Mouse (Mus musculus) heart, embryonic 13.5 days (tissue): ENCODE data around the gene Iqschfp. TPM values are rescaled to one million over a fixed set of nuclear protein-coding genes. Genes with fewer than 3 reads are reported as not detected.

Experiments
- ATAC-seq: fragments of 200-750 bp; cut with Nextera tagmentation; 2 replicates; pipeline ENCODE4 v1.8.0; 2017; ENCODE audit warnings: moderate TSS enrichment; ENCODE audit not compliant: insufficient number of reproducible peaks, low FRiP score, low TSS enrichment; ENCODE audit errors: extremely low read depth
- H3K27ac ChIP-seq: fragments of 300-500 bp; sonication (generic); replicated peaks from 2 replicates; pipeline ENCODE4 v1.5.1; 2015; ENCODE audit warnings: moderate library complexity, mild to moderate bottlenecking, inconsistent platforms
- H3K27me3 ChIP-seq: fragments of 300-500 bp; sonication (generic); replicated peaks from 2 replicates; pipeline ENCODE4 v1.6.1; 2015; ENCODE audit warnings: mild to moderate bottlenecking, inconsistent platforms
- H3K36me3 ChIP-seq: fragments of 300-500 bp; sonication (generic); 2 replicates; pipeline ENCODE4 v1.6.1; 2015; ENCODE audit warnings: mild to moderate bottlenecking, inconsistent platforms
- H3K4me1 ChIP-seq: fragments of 300-500 bp; sonication (generic); 2 replicates; pipeline ENCODE4 v1.6.1; 2015; ENCODE audit warnings: inconsistent platforms
- H3K4me2 ChIP-seq: fragments of 300-500 bp; sonication (generic); 2 replicates; pipeline ENCODE4 v1.6.1; 2015; ENCODE audit warnings: inconsistent platforms, mild to moderate bottlenecking, moderate library complexity
- H3K4me3 ChIP-seq: fragments of 300-500 bp; sonication (generic); 2 replicates; pipeline ENCODE4 v1.5.1; 2015; ENCODE audit warnings: moderate library complexity, mild to moderate bottlenecking, inconsistent platforms
- H3K9ac ChIP-seq: fragments of 300-500 bp; sonication (generic); 2 replicates; pipeline ENCODE4 v1.6.1; 2015; ENCODE audit warnings: inconsistent platforms, mild to moderate bottlenecking, moderate library complexity
- H3K9me3 ChIP-seq: fragments of 300-500 bp; sonication (generic); 2 replicates; pipeline ENCODE4 v1.6.1; 2016; ENCODE audit warnings: inconsistent platforms
- WGBS: fragments of 180-500 bp; shearing (Covaris S2); methylation state at CpG from one replicate; pipeline ENCODE4 v1.1.7; 2015; ENCODE audit warnings: mixed read lengths; 5-methylcytosine and 5-hydroxymethylcytosine counted together
- polyA plus RNA-seq: library from polyadenylated mRNA; unstranded; fragments of >200 nt; fragmentation: Nextera tagmentation; extraction: Ambion mirVana; gene quantifications from 2 replicates; pipeline ENCODE4 v1.2.1, GENCODE M21; 2015

Gene Iqschfp
- polyA plus RNA-seq = not detected in 2 replicates

DNA sequence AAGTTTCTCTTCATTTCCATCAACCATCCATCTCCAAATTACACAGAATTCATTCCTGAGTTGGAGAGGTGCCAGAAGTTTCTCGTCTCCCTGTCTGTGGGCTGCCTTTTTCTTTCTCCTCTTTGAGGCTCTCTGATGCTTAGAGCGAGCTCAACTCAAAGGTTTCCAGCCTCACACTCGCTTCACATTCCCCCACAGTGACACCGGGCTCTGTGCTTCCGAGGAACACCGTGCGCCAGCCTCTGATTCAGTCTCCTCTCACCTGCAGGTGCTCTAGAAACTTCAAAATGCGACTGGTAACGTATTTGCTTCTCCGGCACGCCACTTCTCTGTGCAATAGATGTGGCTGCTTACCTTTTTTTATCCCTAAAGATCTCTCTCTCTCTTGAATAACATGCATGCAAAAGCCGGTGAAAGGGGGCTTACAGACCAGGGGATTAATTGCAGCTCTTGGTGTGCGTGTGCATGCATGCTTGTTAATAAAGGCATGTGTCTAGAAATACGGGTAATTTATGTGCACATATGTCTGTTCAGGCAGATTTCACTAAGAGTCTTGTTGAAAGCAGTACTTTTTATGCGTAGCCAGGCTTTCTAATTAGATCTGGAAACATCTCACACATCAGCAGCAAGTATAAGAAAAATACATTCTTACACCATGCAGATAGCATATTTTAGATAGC is at the start of gene Iqschfp, which contains the start of gene Iqcj:
TSS of gene Iqschfp (plus strand) at position 207 of the 680 bp plus-strand sequence.
TSS of gene Iqcj (plus strand) at position 195 of the 680 bp plus-strand sequence.
- WGBS = 67% methylated on average over 15 of the region's 15 CpGs
- H3K9me3 ChIP-seq = no peaks in the 10 kb centered on the region
- H3K36me3 ChIP-seq = no peaks in the 10 kb centered on the region
- no peak within 1 kb of the TSS for H3K27ac ChIP-seq
- no peaks in the 10 kb centered on the region for H3K4me1 ChIP-seq
- ATAC-seq = no peak
- no peak within 1 kb of the TSS for H3K4me2 ChIP-seq
- no peak within 1 kb of the TSS for H3K9ac ChIP-seq
- no peak within 1 kb of the TSS for H3K4me3 ChIP-seq
- H3K27me3 ChIP-seq = no peaks in the 10 kb centered on the region

DNA sequence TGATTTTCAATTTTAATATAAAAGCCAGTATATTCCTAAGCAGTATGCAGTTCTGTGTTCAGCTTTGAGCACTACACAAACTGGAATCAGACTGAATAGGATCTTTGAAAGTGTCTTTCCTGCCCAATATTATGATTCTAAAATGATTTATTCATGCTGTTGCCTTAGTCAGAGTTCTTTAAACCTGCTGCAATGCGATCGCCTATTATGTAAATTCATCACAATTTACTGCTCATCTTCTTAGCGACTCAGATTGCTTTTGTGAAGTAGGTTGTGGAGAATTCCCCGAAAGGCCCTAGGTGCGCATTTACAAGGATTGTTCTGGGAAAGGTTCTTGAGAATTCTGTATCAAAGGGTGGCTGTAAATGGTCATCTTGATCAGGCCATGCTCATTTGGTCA is 39.6 kb upstream of the Iqschfp start:
- ATAC-seq = no peak
- H3K27ac ChIP-seq = no peak overlapping the region
- no peak overlapping the region for H3K4me3 ChIP-seq
- H3K27me3 ChIP-seq = no peaks in the 10 kb centered on the region
- H3K4me2 ChIP-seq = no peak overlapping the region
- no peaks in the 10 kb centered on the region for H3K9me3 ChIP-seq
- WGBS = 71% methylated on average over 5 of the region's 5 CpGs
- no peak overlapping the region for H3K9ac ChIP-seq
- H3K36me3 ChIP-seq = no peaks in the 10 kb centered on the region
- H3K4me1 ChIP-seq = no peaks in the 10 kb centered on the region

DNA sequence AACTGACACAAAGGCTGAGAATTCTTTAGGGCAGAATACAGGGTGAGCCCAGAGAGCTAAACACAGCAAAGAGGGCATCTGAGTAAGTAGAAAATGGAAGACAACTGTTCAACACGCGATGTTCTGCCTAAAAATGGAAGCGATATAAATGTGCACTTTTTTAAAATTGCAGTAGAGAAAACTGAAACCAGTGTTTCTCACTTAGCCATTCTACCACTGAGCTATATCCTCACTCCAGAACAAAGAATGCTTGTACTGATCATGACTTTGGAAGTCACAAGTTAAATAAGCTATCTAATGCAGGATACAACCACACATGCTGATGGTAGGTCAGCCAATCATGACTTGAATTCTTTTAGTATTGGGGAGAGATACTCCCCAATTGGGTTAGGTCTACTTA is 30.5 kb upstream of the Iqschfp start:
- Histone ChIP-seq H3K4me2 (no peak overlapping the region), H3K9me3 (no peaks in the 10 kb centered on the region), H3K9ac (no peak overlapping the region), H3K4me1 (no peaks in the 10 kb centered on the region), H3K27me3 (no peaks in the 10 kb centered on the region), H3K36me3 (no peaks in the 10 kb centered on the region), H3K27ac (no peak overlapping the region), H3K4me3 (no peak overlapping the region)
- ATAC-seq = no peak
- 75% methylated on average over 3 of the region's 3 CpGs for WGBS

DNA sequence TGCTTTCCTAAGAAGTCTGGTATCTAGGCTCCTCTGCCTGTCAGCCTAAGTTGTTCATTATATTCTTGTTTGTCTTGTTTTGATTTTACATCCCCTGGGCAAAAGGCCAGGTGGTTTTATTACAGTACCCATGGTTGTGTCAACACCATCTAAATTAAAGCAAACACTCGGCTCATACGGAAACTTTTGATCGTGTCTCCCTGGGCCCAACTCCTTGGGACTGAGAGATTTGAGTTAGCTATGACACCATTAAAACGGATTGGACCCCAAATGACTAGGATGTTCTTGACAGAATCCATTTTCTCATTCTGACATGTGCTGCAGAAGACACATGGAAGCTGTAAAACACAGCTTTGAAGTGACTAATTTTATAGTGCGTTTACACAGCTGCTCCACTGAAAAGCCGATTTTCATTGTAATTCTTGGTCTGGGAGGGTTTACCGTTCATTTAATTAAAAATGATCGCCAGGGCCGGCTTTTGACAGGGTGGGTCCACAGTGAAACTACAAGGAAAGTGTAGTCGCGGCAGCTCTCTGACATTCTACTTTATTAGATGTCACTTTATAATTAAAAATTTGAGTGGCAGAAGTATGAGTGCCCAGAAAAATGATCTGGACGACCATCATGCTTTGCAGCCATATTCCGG is 24.5 kb upstream of the Iqschfp start:
- H3K27me3 ChIP-seq = no peaks in the 10 kb centered on the region
- no peaks in the 10 kb centered on the region for H3K9me3 ChIP-seq
- no peak for ATAC-seq
- H3K36me3 ChIP-seq = no peaks in the 10 kb centered on the region
- H3K27ac ChIP-seq = no peak overlapping the region
- no peak overlapping the region for H3K4me3 ChIP-seq
- 74% methylated on average over 13 of the region's 13 CpGs for WGBS
- no peak overlapping the region for H3K9ac ChIP-seq
- H3K4me1 ChIP-seq = no peaks in the 10 kb centered on the region
- no peak overlapping the region for H3K4me2 ChIP-seq

DNA sequence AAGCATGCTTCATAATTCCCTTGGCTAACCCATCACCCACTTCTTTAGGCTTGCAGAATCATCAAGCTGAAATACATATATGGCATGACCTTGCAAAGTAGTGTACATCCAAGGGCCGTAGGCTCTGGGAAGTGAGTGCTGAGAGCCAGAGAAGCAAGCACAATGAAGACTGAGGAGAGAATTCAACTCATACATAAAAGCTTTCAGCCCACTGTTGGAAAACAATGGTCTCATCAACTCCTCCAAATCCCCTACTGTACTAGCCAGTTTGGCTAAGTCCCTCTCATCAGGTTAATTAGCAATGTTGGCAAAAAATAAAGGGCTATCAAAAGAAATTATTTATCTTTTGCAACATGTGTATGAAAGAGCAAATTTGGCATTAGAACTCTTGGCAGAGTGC is 22.6 kb upstream of the Iqschfp start:
- Histone ChIP-seq H3K4me2 (no peak overlapping the region), H3K9me3 (no peaks in the 10 kb centered on the region), H3K27me3 (no peaks in the 10 kb centered on the region), H3K27ac (no peak overlapping the region), H3K9ac (no peak overlapping the region), H3K4me1 (no peaks in the 10 kb centered on the region), H3K36me3 (no peaks in the 10 kb centered on the region), H3K4me3 (no peak overlapping the region)
- WGBS = 78% methylated on average over 1 of the region's 1 CpGs
- ATAC-seq = no peak

DNA sequence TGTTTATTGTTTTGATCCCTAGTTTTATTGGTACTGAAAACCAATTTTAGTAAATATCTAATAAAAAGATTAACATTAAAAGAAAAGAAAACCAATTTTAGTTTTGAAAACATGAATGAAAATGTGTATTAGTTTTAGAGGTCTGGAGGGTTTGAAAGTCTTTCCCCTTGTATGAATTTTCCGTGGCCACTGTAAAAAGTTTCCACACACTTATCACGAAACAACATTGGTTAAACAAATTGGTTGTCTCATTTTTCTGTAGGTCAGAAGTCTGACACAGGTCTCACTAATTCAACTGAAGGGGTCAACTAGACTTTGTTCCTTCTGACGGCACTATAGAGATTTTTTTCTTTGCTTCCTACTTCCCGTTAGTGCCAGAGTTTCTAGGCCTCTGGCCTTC is 14.8 kb upstream of the Iqschfp start:
- Histone ChIP-seq H3K36me3 (no peaks in the 10 kb centered on the region), H3K4me3 (no peak overlapping the region), H3K4me2 (no peak overlapping the region), H3K9me3 (no peaks in the 10 kb centered on the region), H3K27ac (no peak overlapping the region), H3K4me1 (no peaks in the 10 kb centered on the region), H3K9ac (no peak overlapping the region), H3K27me3 (no peaks in the 10 kb centered on the region)
- ATAC-seq = no peak
- 67% methylated on average over 4 of the region's 4 CpGs for WGBS

DNA sequence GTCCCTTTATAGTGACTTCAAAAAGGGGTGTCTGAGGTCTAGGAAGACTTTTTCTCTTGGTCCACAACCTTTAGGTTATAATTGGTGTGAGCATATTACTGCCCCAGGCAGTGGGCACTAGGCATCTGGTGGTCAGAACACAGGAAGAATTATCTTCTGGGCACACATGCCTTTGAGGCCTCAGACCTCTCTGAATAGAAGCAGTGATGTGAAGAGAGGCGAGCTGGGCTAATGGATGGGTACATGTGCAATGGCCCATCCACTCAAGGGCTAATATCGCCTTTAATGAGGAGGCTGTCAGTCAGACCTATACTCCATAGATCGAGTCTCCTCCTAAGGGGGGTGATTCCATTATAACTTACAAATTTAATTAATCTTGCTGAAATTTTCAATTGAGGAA is 7.7 kb upstream of the Iqschfp start:
- 73% methylated on average over 3 of the region's 3 CpGs for WGBS

DNA sequence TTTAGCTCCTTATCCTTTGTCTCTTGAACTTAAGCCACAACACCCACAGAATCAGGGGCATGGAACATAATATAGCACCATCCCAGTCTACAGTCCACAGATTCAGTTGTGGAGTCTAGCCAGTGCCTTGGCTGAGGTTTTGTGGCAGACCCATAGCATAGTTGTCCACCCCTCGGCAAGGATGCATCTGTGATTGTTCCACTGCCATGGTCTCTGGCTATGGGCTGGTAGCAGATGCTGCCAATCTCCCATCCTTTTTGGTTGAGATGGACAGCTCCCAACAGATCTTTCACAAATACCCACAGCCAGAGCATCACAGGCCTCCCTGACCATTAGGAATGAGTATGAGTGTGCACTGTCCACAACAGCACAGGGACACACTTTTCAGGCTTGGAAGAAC is 5.9 kb upstream of the Iqschfp start:
- Histone ChIP-seq H3K27me3 (no peaks in the 10 kb centered on the region), H3K9ac (no peak overlapping the region), H3K4me1 (no peaks in the 10 kb centered on the region), H3K36me3 (no peaks in the 10 kb centered on the region), H3K4me2 (no peak overlapping the region), H3K27ac (no peak overlapping the region), H3K9me3 (no peaks in the 10 kb centered on the region), H3K4me3 (no peak overlapping the region)
- ATAC-seq = no peak
- 72% methylated on average over 1 of the region's 1 CpGs for WGBS

More for the DNA sequence above, 7.7 kb upstream of the Iqschfp start:
- no peak overlapping the region for H3K27ac ChIP-seq
- no peak overlapping the region for H3K4me3 ChIP-seq
- H3K9ac ChIP-seq = no peak overlapping the region
- ATAC-seq = no peak
- no peak overlapping the region for H3K4me2 ChIP-seq
- no peaks in the 10 kb centered on the region for H3K9me3 ChIP-seq
- H3K36me3 ChIP-seq = no peaks in the 10 kb centered on the region
- no peaks in the 10 kb centered on the region for H3K4me1 ChIP-seq
- H3K27me3 ChIP-seq = no peaks in the 10 kb centered on the region

DNA sequence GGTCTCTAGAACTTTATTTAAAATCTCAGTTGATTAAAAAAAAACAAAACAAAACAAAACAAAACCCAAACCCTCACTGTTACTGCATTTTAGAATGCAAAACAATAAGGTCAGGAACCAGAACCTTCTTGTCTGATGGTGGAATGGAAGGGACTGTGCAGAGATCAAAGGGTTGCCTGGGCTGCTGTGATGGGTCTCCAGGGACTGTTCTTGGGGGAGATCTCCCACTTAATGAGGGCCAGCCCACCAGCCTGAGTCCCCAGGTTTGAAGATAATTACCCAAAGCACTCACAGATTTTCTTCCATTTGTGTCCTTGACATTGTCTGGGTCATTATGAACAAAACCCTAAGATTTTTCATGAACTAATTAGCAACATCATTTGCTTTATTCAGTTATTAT is 4.8 kb upstream of the Iqschfp start:
- Histone ChIP-seq H3K9ac (no peak overlapping the region), H3K4me2 (no peak overlapping the region), H3K4me1 (no peaks in the 10 kb centered on the region), H3K27me3 (no peaks in the 10 kb centered on the region), H3K9me3 (no peaks in the 10 kb centered on the region), H3K36me3 (no peaks in the 10 kb centered on the region), H3K4me3 (no peak overlapping the region), H3K27ac (no peak overlapping the region)
- ATAC-seq = no peak

DNA sequence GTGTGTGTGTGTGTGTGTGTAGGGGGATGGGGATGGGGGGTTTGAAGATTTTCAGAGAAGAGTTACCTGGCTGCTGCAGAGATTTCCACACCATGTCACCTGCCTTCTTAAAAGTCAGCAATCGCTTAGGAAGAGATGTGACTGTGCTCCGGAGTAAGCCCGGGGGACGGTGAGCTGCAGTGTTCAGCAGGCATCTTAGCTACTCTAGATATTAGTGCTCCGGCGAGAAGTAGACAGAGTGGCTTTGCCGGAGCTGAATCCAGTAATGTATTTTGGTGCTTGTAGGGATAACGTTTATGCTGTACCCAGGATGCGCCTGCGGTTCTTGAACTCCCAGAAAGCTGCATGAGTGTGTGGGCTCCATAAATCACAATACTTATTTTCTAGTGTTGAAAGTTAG is 736 bp downstream of the Iqschfp start:
- Histone ChIP-seq H3K4me3 (no peak overlapping the region), H3K9me3 (no peaks in the 10 kb centered on the region), H3K4me1 (no peaks in the 10 kb centered on the region), H3K4me2 (no peak overlapping the region), H3K27ac (no peak overlapping the region), H3K36me3 (no peaks in the 10 kb centered on the region), H3K27me3 (no peaks in the 10 kb centered on the region), H3K9ac (no peak overlapping the region)
- no peak for ATAC-seq
- WGBS = 84% methylated on average over 10 of the region's 10 CpGs

DNA sequence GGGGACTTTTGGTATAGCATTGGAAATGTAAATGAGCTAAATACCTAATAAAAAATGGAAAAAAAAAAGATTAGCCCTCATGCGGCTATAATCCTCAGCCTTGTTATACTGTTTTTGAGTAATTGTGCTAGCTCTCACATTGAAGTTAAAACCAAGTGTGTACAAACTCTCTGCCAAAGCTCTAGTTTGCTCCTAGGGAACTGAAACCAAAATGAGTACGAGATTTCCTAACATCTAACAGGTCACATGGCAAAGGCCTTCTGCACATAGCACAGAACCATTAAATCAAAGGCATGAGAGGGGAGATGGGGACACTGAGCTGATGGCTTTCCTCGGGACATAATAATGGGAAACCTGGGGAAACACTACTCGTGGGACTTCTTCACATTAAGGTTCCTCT is 10.5 kb downstream of the Iqschfp start:
- no peak overlapping the region for H3K9ac ChIP-seq
- no peaks in the 10 kb centered on the region for H3K27me3 ChIP-seq
- H3K4me1 ChIP-seq = no peaks in the 10 kb centered on the region
- no peak overlapping the region for H3K4me2 ChIP-seq
- no peaks in the 10 kb centered on the region for H3K36me3 ChIP-seq
- no peak overlapping the region for H3K27ac ChIP-seq
- ATAC-seq = no peak
- no peaks in the 10 kb centered on the region for H3K9me3 ChIP-seq
- 71% methylated on average over 4 of the region's 4 CpGs for WGBS
- H3K4me3 ChIP-seq = no peak overlapping the region

DNA sequence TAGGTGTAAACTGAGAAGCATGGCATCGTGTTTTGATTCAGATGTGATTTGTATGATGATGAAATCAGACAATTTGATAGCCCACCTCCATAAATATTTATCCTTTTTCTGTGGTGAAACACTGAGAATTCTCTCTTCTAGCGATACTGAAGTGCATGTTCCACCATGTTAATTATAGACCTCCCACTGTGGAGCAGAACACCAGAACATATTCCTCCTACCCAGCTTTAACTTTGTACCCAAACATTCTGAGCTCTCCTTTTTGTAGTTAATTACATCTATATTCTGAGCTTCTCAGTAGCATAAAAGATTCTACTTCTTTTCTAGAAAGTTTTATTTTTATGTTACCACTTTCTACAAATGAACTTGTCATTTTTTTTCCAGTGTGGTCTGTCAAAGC is 16.6 kb downstream of the Iqschfp start:
- no peak overlapping the region for H3K4me2 ChIP-seq
- no peaks in the 10 kb centered on the region for H3K4me1 ChIP-seq
- no peaks in the 10 kb centered on the region for H3K9me3 ChIP-seq
- no peak overlapping the region for H3K27ac ChIP-seq
- no peaks in the 10 kb centered on the region for H3K27me3 ChIP-seq
- ATAC-seq = no peak
- no peak overlapping the region for H3K9ac ChIP-seq
- H3K4me3 ChIP-seq = no peak overlapping the region
- no peaks in the 10 kb centered on the region for H3K36me3 ChIP-seq
- 79% methylated on average over 2 of the region's 2 CpGs for WGBS
